Mouse (Mus musculus) testis, postnatal 14 days (tissue): ENCODE data around the gene Mrpl52.

Experiments used
- DNase-seq: peaks from one replicate; pipeline ENCODE4 v3.0.0; 2021; ENCODE audit warnings: low spot score

Gene Mrpl52

GRCm38 (mm10) chr14:54426689-54427398, at the start of gene Mrpl52:
Mrpl52 (plus strand) TSS chr14:54426909.
- peak; percentile 91 for DNase-seq

GRCm38 (mm10) chr14:54377166-54377565, 49.5 kb upstream of the Mrpl52 start:
- no peak for DNase-seq

- DNase-seq: no peak
Measured at GRCm38 (mm10) chr14:54379571-54379970, 47.1 kb upstream of the Mrpl52 start.

- DNase-seq: no peak
Measured at GRCm38 (mm10) chr14:54380616-54381015, 46.1 kb upstream of the Mrpl52 start.

- DNase-seq: no peak
Measured at GRCm38 (mm10) chr14:54381816-54382215, 44.9 kb upstream of the Mrpl52 start.

GRCm38 (mm10) chr14:54382641-54383040, 44.1 kb upstream of the Mrpl52 start:
- no peak for DNase-seq

GRCm38 (mm10) chr14:54383355-54383771, 43.3 kb upstream of the Mrpl52 start:
- no peak for DNase-seq

GRCm38 (mm10) chr14:54384396-54384795, 42.3 kb upstream of the Mrpl52 start:
- DNase-seq: no peak

- no peak for DNase-seq
Measured at GRCm38 (mm10) chr14:54385968-54386618, 40.6 kb upstream of the Mrpl52 start.

- DNase-seq: no peak
Measured at GRCm38 (mm10) chr14:54387546-54387945, 39.2 kb upstream of the Mrpl52 start.

- DNase-seq: no peak
Measured at GRCm38 (mm10) chr14:54390843-54391242, 35.9 kb upstream of the Mrpl52 start.

- no peak for DNase-seq
Measured at GRCm38 (mm10) chr14:54393794-54394193, 32.9 kb upstream of the Mrpl52 start.

- DNase-seq: no peak
Measured at GRCm38 (mm10) chr14:54394309-54394708, 32.4 kb upstream of the Mrpl52 start.

- no peak for DNase-seq
Measured at GRCm38 (mm10) chr14:54396685-54397084, 30.0 kb upstream of the Mrpl52 start.

GRCm38 (mm10) chr14:54397872-54398527, 28.7 kb upstream of the Mrpl52 start:
- DNase-seq: no peak

- no peak for DNase-seq
Measured at GRCm38 (mm10) chr14:54398528-54398916, 28.2 kb upstream of the Mrpl52 start.

GRCm38 (mm10) chr14:54398921-54399382, 27.8 kb upstream of the Mrpl52 start:
- no peak for DNase-seq

- no peak for DNase-seq
Measured at GRCm38 (mm10) chr14:54401723-54402122, 25.0 kb upstream of the Mrpl52 start.

- no peak for DNase-seq
Measured at GRCm38 (mm10) chr14:54408336-54409056, 18.2 kb upstream of the Mrpl52 start.

GRCm38 (mm10) chr14:54409057-54409645, 17.6 kb upstream of the Mrpl52 start:
- no peak for DNase-seq

- DNase-seq: no peak
Measured at GRCm38 (mm10) chr14:54409980-54410810, 16.5 kb upstream of the Mrpl52 start.
